Comparison of ENCODE assay signal across 10 mouse cellular contexts in the genomic region with DNA sequence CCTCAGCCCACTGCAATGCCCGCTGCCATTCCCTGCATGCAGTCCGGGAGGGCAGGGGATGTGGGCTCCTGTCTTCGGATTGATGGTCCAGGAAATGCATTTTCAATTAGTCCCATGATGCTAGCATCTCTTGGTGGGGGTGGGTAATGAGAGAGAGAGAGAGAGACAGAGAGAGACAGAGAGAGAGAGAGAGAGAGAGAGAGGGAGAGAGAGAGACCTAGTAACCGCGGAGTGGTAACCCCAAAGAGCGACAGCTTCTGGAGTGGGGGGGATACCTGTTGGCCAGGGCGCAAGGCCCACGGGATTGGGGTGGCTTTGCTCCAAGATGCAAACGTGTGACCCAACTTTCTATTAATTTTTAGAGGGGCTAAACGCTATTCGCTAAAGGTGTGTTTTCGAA. TPM values are rescaled to one million over a fixed set of nuclear protein-coding genes. Genes with fewer than 3 reads are reported as not detected.
DNase-seq lines count a peak whose midpoint lies in the region; ATAC-seq lines count a peak whose summit lies in the region.
"Had no signal": no experiment of that assay in that cellular context is flagged by ENCODE, and none has a peak within 500 bp of the region (broad histone marks: within the 10 kb centered on the region; RNA-seq: fewer than 3 reads in every experiment).

A gene (plus strand): TSS at position 301 of the 400 bp plus-strand sequence.

- H3K9ac ChIP-seq in forebrain, embryonic 12.5 days: peak within 1 kb of the TSS; percentile 61
- H3K9ac ChIP-seq in midbrain, embryonic 16.5 days (ENCODE audit: low read depth, low read length): peak within 1 kb of the TSS; percentile 87

- peaks cover 76% of the 10 kb centered on the region for H3K27me3 ChIP-seq in forebrain, embryonic 12.5 days
- H3K27me3 ChIP-seq in midbrain, embryonic 16.5 days (ENCODE audit: control insufficient read depth, insufficient read depth, low read depth, low read length): 0 out of 2 replicates have a peak, but pooled peaks cover 3% of the 10 kb centered on the region

- H3K27ac ChIP-seq in forebrain, embryonic 12.5 days: no peak within 1 kb of the TSS
- peak within 1 kb of the TSS; percentile 74 for H3K27ac ChIP-seq in midbrain, embryonic 16.5 days (ENCODE audit: low read length)
- H3K27ac ChIP-seq: macrophage had no signal

- DNase-seq in layer of hippocampus, adult 18-20 months (ENCODE audit: low spot score in 2 of 2): no peak
- DNase-seq in layer of hippocampus, adult 9-11 months: no peak
- no peak for DNase-seq in left cerebral cortex, adult 8-10 months (ENCODE audit: low spot score in 2 of 2)
- DNase-seq in adrenal gland, postnatal 14 days: no peak
- no peak for DNase-seq in thymus, postnatal 4 days
- DNase-seq in adrenal gland, adult 2 months: no peak

- WGBS in forebrain, embryonic 12.5 days: 6% methylated on average over 12 of the region's 12 CpGs
- 11% methylated on average over 12 of the region's 12 CpGs for WGBS in midbrain, embryonic 16.5 days

- no peaks in the 10 kb centered on the region for H3K36me3 ChIP-seq in forebrain, embryonic 12.5 days (replicated peaks)
- H3K36me3 ChIP-seq in midbrain, embryonic 16.5 days (ENCODE audit: control insufficient read depth, insufficient read depth, low read length): no peaks in the 10 kb centered on the region

- no peak for ATAC-seq in forebrain, embryonic 12.5 days (ENCODE audit: low FRiP score)
- no peak for ATAC-seq in midbrain, embryonic 16.5 days
- ATAC-seq: Patski had no signal

- H3K4me3 ChIP-seq in forebrain, embryonic 12.5 days (replicated peaks): peak within 1 kb of the TSS; percentile 59
- H3K4me3 ChIP-seq in midbrain, embryonic 16.5 days (ENCODE audit: low read depth, low read length): peak within 1 kb of the TSS; percentile 79

- peak within 1 kb of the TSS; percentile 68 for H3K4me2 ChIP-seq in forebrain, embryonic 12.5 days
- peak within 1 kb of the TSS; percentile 94 for H3K4me2 ChIP-seq in midbrain, embryonic 16.5 days (ENCODE audit: low read length)

- peaks cover 29% of the 10 kb centered on the region for H3K4me1 ChIP-seq in forebrain, embryonic 12.5 days
- H3K4me1 ChIP-seq in midbrain, embryonic 16.5 days (ENCODE audit: control insufficient read depth, insufficient read depth, low read length): peaks cover 19% of the 10 kb centered on the region

- H3K9me3 ChIP-seq in forebrain, embryonic 12.5 days: peaks cover 6% of the 10 kb centered on the region; the same call in 1 of the 2 replicates
- peaks cover 4% of the 10 kb centered on the region; the same call in 1 of the 2 replicates for H3K9me3 ChIP-seq in midbrain, embryonic 16.5 days (replicated peaks; ENCODE audit: control insufficient read depth, low read length, poor library complexity, severe bottlenecking)

RNA-seq across cellular contexts. Expression of the gene that starts here (rescaled TPM):
- 100 to 1,000 TPM; 344 to 371 TPM for total RNA-seq in layer of hippocampus, adult 18-20 months (2021)
- 27.4 and 30.1 TPM in 2 replicates for polyA plus RNA-seq in forebrain, embryonic 12.5 days (2016; fragmentation: Nextera tagmentation; extraction: Ambion mirVana)
- 100 to 1,000 TPM; 260 to 302 (median 279) TPM for total RNA-seq in left cerebral cortex, adult 8-10 months (2022)
- 105 and 106 TPM in 2 replicates for polyA plus RNA-seq in midbrain, embryonic 16.5 days (2015; fragmentation: Nextera tagmentation; extraction: Ambion mirVana)
- 2.1 and 2.7 TPM in 2 replicates for total RNA-seq in adrenal gland, postnatal 14 days (2021)
- 1 to 10 TPM; 1.6 to 2.2 TPM for total RNA-seq in adrenal gland, adult 2 months (2021)
- 3.1 TPM in 2 replicates for polyA plus RNA-seq in adrenal gland, adult 2 months (2012; rRNA removed)

Comparison
In these comparisons a context has a peak if more than half of its experiments do, and no peak if none do; other contexts are left out.
1. RNA of the gene that starts here (total RNA-seq): 344 to 371 TPM in layer of hippocampus, adult 18-20 months and 260 to 302 TPM in left cerebral cortex, adult 8-10 months; 1.6 to 2.2 TPM in adrenal gland, adult 2 months and 2.1 to 2.7 TPM in adrenal gland, postnatal 14 days; every median in the first group is over 10 times any median in the second.